Mouse (Mus musculus) limb, embryonic 15.5 days (tissue): ENCODE results near the gene Btn2a2. TPM values are rescaled to one million over a fixed set of nuclear protein-coding genes. Genes with fewer than 3 reads are reported as not detected.

Source experiments
- ATAC-seq: fragments of 200-750 bp; cut with Nextera tagmentation; 2 replicates; pipeline ENCODE4 v1.8.0; 2017; ENCODE audit warnings: low read depth, moderate TSS enrichment; ENCODE audit not compliant: insufficient number of reproducible peaks, low FRiP score, low TSS enrichment
- H3K27ac ChIP-seq: fragments of 300-500 bp; sonication (generic); 2 replicates; pipeline ENCODE4 v1.5.1; 2015; ENCODE audit warnings: moderate library complexity, mild to moderate bottlenecking, inconsistent platforms
- H3K27me3 ChIP-seq: fragments of 300-500 bp; sonication (generic); 2 replicates; pipeline ENCODE4 v1.6.1; 2015; ENCODE audit warnings: inconsistent platforms
- H3K36me3 ChIP-seq: fragments of 300-500 bp; sonication (generic); 2 replicates; pipeline ENCODE4 v1.6.1; 2015; ENCODE audit warnings: inconsistent platforms
- H3K4me1 ChIP-seq: fragments of 300-500 bp; sonication (generic); 2 replicates; pipeline ENCODE4 v1.6.1; 2015; ENCODE audit warnings: inconsistent platforms
- H3K4me2 ChIP-seq: fragments of 300-500 bp; sonication (generic); 2 replicates; pipeline ENCODE4 v1.6.1; 2015; ENCODE audit warnings: mild to moderate bottlenecking, inconsistent platforms
- H3K4me3 ChIP-seq: fragments of 300-500 bp; sonication (generic); 2 replicates; pipeline ENCODE4 v1.5.1; 2015; ENCODE audit warnings: mild to moderate bottlenecking, inconsistent platforms
- H3K9ac ChIP-seq: fragments of 300-500 bp; sonication (generic); 2 replicates; pipeline ENCODE4 v1.6.1; 2015; ENCODE audit warnings: inconsistent platforms
- H3K9me3 ChIP-seq: fragments of 300-500 bp; sonication (generic); 2 replicates; pipeline ENCODE4 v1.6.1; 2016; ENCODE audit warnings: inconsistent platforms
- WGBS: fragments of 180-500 bp; shearing (Covaris S2); methylation state at CpG from one replicate; pipeline ENCODE4 v1.1.7; 2015; 5-methylcytosine and 5-hydroxymethylcytosine counted together
- polyA plus RNA-seq: library from polyadenylated mRNA; unstranded; fragments of >200 nt; fragmentation: Nextera tagmentation; extraction: Ambion mirVana; gene quantifications from 2 replicates; pipeline ENCODE4 v1.2.1, GENCODE M21; 2015

The Btn2a2 gene
- polyA plus RNA-seq, 1 experiment from 2014 or later: 0.67 TPM

GRCm38 (mm10) chr13:23502916-23503315 lies 14.3 kb upstream of the Btn2a2 start:
- H3K4me2 ChIP-seq: no peak overlapping the region
- 42% methylated on average over 4 of the region's 4 CpGs for WGBS
- ATAC-seq: no peak
- no peaks in the 10 kb centered on the region for H3K36me3 ChIP-seq
- no peak overlapping the region for H3K4me3 ChIP-seq
- H3K27me3 ChIP-seq: no peaks in the 10 kb centered on the region
- H3K9ac ChIP-seq: no peak overlapping the region
- no peak overlapping the region for H3K27ac ChIP-seq
- H3K9me3 ChIP-seq: no peaks in the 10 kb centered on the region
- H3K4me1 ChIP-seq: peaks cover 16% of the 10 kb centered on the region

DNA sequence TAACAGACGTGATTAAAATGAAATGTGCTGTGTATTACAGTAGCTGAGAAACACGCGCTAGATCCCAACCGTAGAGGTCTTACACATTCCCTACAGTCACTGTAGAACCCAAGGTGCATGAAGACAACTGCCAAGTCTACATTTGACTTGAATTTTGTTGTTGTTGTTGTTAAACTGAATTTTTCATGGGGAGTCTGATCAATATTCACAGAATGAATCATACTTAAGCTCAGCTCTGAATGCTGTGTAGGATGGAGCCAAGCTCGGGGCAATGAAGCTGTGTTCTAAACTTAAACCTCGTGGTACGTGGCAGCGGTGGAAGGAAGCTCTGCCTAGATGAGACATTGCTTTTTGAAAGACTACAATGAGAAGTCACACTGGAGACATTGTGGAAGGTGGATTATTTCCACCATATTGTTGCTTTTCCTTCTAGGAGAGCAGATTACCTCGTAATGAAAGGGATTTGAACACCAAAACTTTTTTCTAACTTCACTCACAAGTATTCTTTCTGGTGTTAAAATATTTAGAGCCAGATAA lies 13.4 kb upstream of the Btn2a2 start:
- no peak for ATAC-seq
- Histone ChIP-seq H3K4me3 (no peak overlapping the region), H3K27me3 (no peaks in the 10 kb centered on the region), H3K4me2 (no peak overlapping the region; the same call in 1 of the 2 replicates), H3K9ac (no peak overlapping the region), H3K36me3 (no peaks in the 10 kb centered on the region), H3K4me1 (peaks cover 16% of the 10 kb centered on the region), H3K9me3 (no peaks in the 10 kb centered on the region), H3K27ac (no peak overlapping the region)
- WGBS: 37% methylated on average over 9 of the region's 9 CpGs

- Histone ChIP-seq H3K9me3 (no peaks in the 10 kb centered on the region), H3K4me1 (peaks cover 16% of the 10 kb centered on the region), H3K4me2 (no peak overlapping the region; the same call in 1 of the 2 replicates), H3K4me3 (0 out of 2 replicates have a peak overlapping the region, but pooled peaks have one; percentile 13), H3K27ac (no peak overlapping the region), H3K27me3 (no peaks in the 10 kb centered on the region), H3K36me3 (no peaks in the 10 kb centered on the region), H3K9ac (no peak overlapping the region)
- WGBS: 20% methylated on average over 5 of the region's 5 CpGs
- ATAC-seq: no peak
These were observed 12.9 kb upstream of the Btn2a2 start for GRCm38 (mm10) chr13:23501511-23501910.

- no peaks in the 10 kb centered on the region for H3K36me3 ChIP-seq
- H3K4me2 ChIP-seq: no peak overlapping the region
- ATAC-seq: no peak
- 5% methylated on average over 17 of the region's 17 CpGs for WGBS
- no peak overlapping the region for H3K4me3 ChIP-seq
- H3K27me3 ChIP-seq: no peaks in the 10 kb centered on the region
- H3K27ac ChIP-seq: no peak overlapping the region
- H3K9me3 ChIP-seq: no peaks in the 10 kb centered on the region
- H3K9ac ChIP-seq: no peak overlapping the region
- peaks cover 12% of the 10 kb centered on the region for H3K4me1 ChIP-seq
These were observed 12.0 kb upstream of the Btn2a2 start for GRCm38 (mm10) chr13:23500424-23501200.

DNA sequence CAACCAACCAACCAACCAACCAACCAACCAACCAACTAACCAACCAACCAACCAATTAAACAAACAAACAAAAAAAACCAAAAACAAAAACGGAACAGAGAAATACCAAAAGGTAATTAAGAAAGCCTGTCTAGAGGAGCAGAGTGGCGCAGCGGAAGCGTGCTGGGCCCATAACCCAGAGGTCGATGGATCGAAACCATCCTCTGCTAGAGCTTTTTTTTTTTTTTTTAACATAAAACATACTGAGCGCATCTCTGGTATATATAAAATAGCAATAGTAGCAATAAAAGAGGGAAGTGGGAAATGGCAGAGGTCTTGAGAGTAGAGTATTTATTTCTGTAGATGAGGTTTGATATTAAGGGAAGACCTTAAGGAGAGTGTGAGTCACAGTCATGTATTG lies 11.3 kb upstream of the Btn2a2 start:
- WGBS: 16% methylated on average over 7 of the region's 7 CpGs
- Histone ChIP-seq H3K4me1 (peaks cover 6% of the 10 kb centered on the region), H3K4me2 (no peak overlapping the region), H3K4me3 (no peak overlapping the region), H3K36me3 (no peaks in the 10 kb centered on the region), H3K9me3 (no peaks in the 10 kb centered on the region), H3K27me3 (no peaks in the 10 kb centered on the region), H3K9ac (no peak overlapping the region), H3K27ac (no peak overlapping the region)
- no peak for ATAC-seq

GRCm38 (mm10) chr13:23498653-23499052 lies 10.0 kb upstream of the Btn2a2 start:
- Histone ChIP-seq H3K36me3 (no peaks in the 10 kb centered on the region), H3K4me1 (peaks cover 5% of the 10 kb centered on the region), H3K4me3 (peak overlapping the region; percentile 26), H3K4me2 (peak overlapping the region; percentile 42), H3K27me3 (no peaks in the 10 kb centered on the region), H3K9ac (no peak overlapping the region), H3K27ac (no peak overlapping the region), H3K9me3 (no peaks in the 10 kb centered on the region)
- no peak for ATAC-seq
- 4% methylated on average over 10 of the region's 10 CpGs for WGBS

DNA sequence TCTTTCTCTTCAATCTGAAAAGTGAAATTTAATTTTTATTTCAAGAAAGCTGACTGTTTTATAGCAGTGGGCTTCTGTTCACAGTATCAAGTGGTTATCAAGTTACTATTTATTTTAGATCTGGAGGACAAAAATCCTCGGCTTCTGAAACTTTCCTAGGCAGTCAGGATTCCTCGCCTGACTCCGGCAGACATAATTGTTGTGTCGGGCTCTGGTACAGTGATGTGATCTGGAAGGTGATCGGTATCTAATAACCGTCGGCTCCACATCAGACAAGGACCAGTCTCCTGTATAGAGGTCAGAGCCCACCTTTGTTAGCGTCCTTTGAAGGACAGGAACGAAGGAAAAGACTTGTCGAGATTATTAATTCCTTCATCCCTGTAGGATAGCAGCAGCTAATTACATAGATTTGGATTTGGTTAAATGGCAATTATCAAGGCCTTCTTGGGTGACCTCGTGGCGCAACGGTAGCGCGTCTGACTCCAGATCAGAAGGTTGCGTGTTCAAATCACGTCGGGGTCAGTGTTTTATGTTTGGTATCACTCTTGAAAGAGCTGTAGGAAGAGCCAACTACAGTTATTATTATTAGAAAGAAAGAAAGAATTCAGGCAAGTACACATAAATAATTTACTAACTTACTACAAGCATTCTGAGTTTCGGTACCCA lies 9.1 kb upstream of the Btn2a2 start:
- peaks cover 5% of the 10 kb centered on the region for H3K4me1 ChIP-seq
- H3K27me3 ChIP-seq: no peaks in the 10 kb centered on the region
- H3K9me3 ChIP-seq: no peaks in the 10 kb centered on the region
- H3K4me2 ChIP-seq: peak overlapping the region; percentile 42
- H3K36me3 ChIP-seq: no peaks in the 10 kb centered on the region
- H3K27ac ChIP-seq: no peak overlapping the region
- peak overlapping the region; percentile 26 for H3K4me3 ChIP-seq
- H3K9ac ChIP-seq: no peak overlapping the region
- ATAC-seq: no peak
- 8% methylated on average over 19 of the region's 19 CpGs for WGBS

GRCm38 (mm10) chr13:23495526-23495925 lies 6.9 kb upstream of the Btn2a2 start:
- H3K4me1 ChIP-seq: peaks cover 5% of the 10 kb centered on the region
- no peak overlapping the region for H3K27ac ChIP-seq
- no peak overlapping the region for H3K4me3 ChIP-seq
- no peaks in the 10 kb centered on the region for H3K36me3 ChIP-seq
- H3K9me3 ChIP-seq: no peaks in the 10 kb centered on the region
- no peaks in the 10 kb centered on the region for H3K27me3 ChIP-seq
- 84% methylated on average over 6 of the region's 6 CpGs for WGBS
- no peak for ATAC-seq
- H3K9ac ChIP-seq: no peak overlapping the region
- no peak overlapping the region for H3K4me2 ChIP-seq

GRCm38 (mm10) chr13:23491990-23492389 lies 3.3 kb upstream of the Btn2a2 start:
- Histone ChIP-seq H3K36me3 (no peaks in the 10 kb centered on the region), H3K27me3 (no peaks in the 10 kb centered on the region), H3K9me3 (no peaks in the 10 kb centered on the region), H3K4me2 (peak overlapping the region; percentile 30), H3K9ac (no peak overlapping the region), H3K27ac (no peak overlapping the region), H3K4me1 (0 out of 2 replicates have a peak, but pooled peaks cover 2% of the 10 kb centered on the region), H3K4me3 (peak overlapping the region; percentile 15)
- no peak for ATAC-seq
- 14% methylated on average over 14 of the region's 14 CpGs for WGBS

DNA sequence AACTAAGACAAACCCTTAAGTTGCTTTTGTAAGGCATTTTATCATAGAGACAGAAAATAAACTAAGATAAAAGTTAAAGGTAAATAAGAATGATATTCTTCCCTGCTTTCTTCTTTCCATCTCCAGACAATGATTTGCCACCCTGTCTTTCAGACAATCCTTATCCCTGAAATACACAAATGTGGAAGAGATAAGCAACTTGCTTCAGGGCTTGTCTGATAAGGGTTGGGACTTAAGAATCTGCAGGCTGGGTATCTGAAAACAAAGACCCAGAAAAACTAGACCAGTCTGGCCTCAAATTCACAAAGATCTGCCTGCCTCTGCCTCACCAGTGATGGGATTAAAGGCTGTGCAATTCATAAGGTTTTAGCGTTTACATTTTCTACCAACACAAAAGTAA lies 2.6 kb upstream of the Btn2a2 start:
- no peak for ATAC-seq
- Histone ChIP-seq H3K9ac (no peak overlapping the region), H3K4me1 (0 out of 2 replicates have a peak, but pooled peaks cover 2% of the 10 kb centered on the region), H3K4me3 (no peak overlapping the region), H3K27me3 (no peaks in the 10 kb centered on the region), H3K4me2 (no peak overlapping the region), H3K27ac (no peak overlapping the region), H3K9me3 (no peaks in the 10 kb centered on the region), H3K36me3 (no peaks in the 10 kb centered on the region)
- 22% methylated on average over 1 of the region's 1 CpGs for WGBS

- 61% methylated on average over 1 of the region's 1 CpGs for WGBS
- H3K36me3 ChIP-seq: no peaks in the 10 kb centered on the region
- H3K27me3 ChIP-seq: no peaks in the 10 kb centered on the region
- no peak overlapping the region for H3K4me2 ChIP-seq
- H3K9me3 ChIP-seq: no peaks in the 10 kb centered on the region
- no peak overlapping the region for H3K27ac ChIP-seq
- H3K4me3 ChIP-seq: no peak overlapping the region
- 0 out of 2 replicates have a peak, but pooled peaks cover 2% of the 10 kb centered on the region for H3K4me1 ChIP-seq
- ATAC-seq: no peak
- H3K9ac ChIP-seq: no peak overlapping the region
These were observed 2.2 kb upstream of the Btn2a2 start for GRCm38 (mm10) chr13:23490863-23491262.

- WGBS: 30% methylated on average over 5 of the region's 5 CpGs
- 0 out of 2 replicates have a peak, but pooled peaks cover 2% of the 10 kb centered on the region for H3K4me1 ChIP-seq
- no peak for ATAC-seq
- no peak overlapping the region for H3K4me3 ChIP-seq
- H3K27ac ChIP-seq: no peak overlapping the region
- no peaks in the 10 kb centered on the region for H3K36me3 ChIP-seq
- no peaks in the 10 kb centered on the region for H3K9me3 ChIP-seq
- no peak overlapping the region for H3K9ac ChIP-seq
- no peak overlapping the region for H3K4me2 ChIP-seq
- H3K27me3 ChIP-seq: no peaks in the 10 kb centered on the region
These were observed 3.4 kb downstream of the Btn2a2 start for GRCm38 (mm10) chr13:23485271-23485670.
